Mouse (Mus musculus) megakaryocyte, embryonic 14.5 days (primary cell): ENCODE results near the gene Eri3.

Source experiments
- FLI1 ChIP-seq: IDR thresholded peaks from 2 replicates; pipeline ENCODE4 v1.6.1; 2012; ENCODE audit warnings: low read length, inconsistent platforms, mixed read lengths
- GATA1 ChIP-seq: IDR thresholded peaks from 3 replicates; pipeline ENCODE4 v1.6.1; 2012; ENCODE audit warnings: mixed read lengths, low read length, inconsistent platforms, borderline replicate concordance

DNA sequence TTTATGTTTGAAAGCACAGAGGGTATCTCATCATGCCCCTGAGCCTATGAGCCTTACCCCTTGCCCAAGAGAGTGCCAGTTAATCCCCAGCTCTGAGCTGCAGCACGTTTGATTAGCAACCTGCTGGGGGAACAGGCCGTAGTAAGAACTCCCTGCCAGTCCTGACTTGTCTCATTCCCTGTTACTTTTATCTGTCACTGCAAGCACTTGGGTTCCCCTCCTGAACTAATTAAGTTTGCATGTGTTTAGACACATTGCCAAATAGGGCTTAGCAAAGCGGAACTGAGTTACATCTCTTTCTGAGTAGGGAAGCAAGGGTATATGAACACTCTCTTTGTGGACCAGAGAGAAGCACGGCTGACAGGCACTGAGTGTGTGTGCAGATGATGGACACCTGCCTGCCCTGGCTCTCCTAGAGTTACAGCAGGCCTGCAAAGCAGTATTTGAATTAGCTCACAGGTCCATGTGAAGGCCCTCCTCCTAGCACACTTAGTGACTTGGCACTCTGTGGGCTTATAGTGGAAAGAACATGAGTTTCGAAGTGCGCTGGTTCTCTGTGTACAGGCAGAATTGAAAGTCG is 49.9 kb downstream of the Eri3 start:
- TF ChIP-seq GATA1, result no peak
- no peak for TF ChIP-seq FLI1
